Mouse (Mus musculus) large intestine, adult 2 months (tissue): ENCODE measurements around the gene Rassf2. TPM values are rescaled to one million over a fixed set of nuclear protein-coding genes. Genes with fewer than 3 reads are reported as not detected.

Experiments used
- DNase-seq: peaks from one replicate; pipeline ENCODE4 v3.0.0-alpha.2; 2012; ENCODE audit warnings: low read depth, low spot score
- WGBS: fragments of 180-500 bp; shearing (Covaris S2); methylation state at CpG from one replicate; pipeline ENCODE4 v1.1.7; 2018; 5-methylcytosine and 5-hydroxymethylcytosine counted together
- polyA plus RNA-seq: library from polyadenylated mRNA; depleted of rRNA; stranded (reverse); fragments of >200 nt; gene quantifications from 2 replicates; pipeline ENCODE4 v1.2.3, GENCODE M21; 2012

Rassf2 gene
- polyA plus RNA-seq, 1 experiment, result 10.2 TPM

DNA sequence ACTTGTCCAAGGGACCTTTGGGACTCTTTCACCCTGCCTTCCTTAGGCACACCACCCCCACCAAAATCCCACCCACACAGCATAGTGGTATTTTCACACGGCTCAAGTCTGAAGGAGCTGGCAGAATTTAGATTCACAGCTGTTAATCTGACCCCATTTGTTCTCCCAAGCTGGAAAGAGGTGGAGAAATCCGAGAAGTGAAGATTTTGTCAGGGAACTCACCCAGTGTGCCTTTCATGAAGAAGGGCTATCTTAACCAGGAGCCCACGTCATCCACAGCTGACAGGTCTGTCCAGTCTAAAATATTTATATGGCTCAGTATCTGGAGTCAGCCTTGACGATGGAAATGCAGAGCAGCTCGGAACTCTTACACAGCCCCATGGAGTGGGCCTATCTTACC lies 6.3 kb upstream of the Rassf2 start:
- DNase-seq, result no peak
- 72% methylated on average over 5 of the region's 5 CpGs for WGBS

DNA sequence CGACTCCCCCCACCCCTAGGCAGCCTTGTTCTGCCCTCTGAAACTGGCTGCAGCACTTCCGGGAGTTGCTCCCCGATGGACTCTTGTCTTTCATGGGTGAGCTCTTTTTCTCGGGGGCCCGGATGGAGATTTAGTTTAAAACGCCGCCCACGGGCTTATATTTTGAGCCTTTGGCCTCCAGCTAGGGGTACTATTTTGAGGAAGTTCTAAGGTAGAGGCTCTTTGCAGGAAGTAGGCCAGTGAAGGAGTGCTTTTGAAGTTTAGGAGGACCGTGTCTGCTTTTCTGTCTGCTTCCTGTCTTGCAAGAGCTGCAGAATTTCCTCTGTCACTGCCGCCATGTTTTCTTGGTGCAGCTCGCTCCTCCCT lies 5.4 kb upstream of the Rassf2 start:
- 78% methylated on average over 11 of the region's 11 CpGs for WGBS
- no peak for DNase-seq

DNA sequence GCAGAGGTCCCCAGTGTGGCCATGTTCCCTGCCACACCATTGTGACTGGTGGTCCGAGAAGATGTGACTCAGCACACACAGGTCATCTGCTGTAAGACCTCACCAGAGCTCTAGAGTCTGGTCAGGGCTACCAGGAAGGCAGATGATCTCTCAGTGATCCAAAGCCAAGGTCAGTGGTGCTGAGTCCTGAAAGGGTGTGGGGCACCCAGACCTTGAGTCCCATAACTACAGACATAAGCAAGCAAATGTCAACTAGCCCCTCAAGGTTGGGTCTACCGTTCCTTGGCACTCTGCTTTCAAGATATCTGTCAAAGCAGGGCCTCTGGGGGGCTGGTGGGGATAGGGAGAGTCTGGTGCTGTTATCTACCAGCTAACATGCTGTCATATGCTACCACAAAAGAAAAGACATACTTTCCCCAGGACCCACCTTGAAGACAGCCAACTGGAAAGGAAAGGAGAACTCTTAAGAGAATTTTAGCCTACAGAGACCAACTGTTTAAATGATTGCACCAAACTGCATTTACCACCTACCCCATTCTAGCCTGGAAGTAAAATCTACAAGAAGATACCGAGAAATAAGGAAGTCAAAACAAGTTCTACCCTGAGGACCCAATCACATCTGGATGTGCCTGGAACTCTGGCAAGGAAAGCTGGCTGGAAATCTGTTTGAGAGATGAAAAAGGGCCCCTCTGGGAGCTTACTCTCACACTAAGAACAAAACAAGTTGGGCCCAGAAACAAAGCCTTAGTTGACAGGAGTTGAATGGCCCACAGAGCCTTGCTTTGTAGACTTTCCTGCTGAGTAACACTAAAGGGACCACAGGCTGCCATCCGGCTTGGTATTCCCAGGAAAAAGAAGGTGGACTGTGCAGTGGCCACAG lies 4.8 kb upstream of the Rassf2 start:
- WGBS, result 73% methylated on average over 4 of the region's 4 CpGs
- DNase-seq, result no peak

DNA sequence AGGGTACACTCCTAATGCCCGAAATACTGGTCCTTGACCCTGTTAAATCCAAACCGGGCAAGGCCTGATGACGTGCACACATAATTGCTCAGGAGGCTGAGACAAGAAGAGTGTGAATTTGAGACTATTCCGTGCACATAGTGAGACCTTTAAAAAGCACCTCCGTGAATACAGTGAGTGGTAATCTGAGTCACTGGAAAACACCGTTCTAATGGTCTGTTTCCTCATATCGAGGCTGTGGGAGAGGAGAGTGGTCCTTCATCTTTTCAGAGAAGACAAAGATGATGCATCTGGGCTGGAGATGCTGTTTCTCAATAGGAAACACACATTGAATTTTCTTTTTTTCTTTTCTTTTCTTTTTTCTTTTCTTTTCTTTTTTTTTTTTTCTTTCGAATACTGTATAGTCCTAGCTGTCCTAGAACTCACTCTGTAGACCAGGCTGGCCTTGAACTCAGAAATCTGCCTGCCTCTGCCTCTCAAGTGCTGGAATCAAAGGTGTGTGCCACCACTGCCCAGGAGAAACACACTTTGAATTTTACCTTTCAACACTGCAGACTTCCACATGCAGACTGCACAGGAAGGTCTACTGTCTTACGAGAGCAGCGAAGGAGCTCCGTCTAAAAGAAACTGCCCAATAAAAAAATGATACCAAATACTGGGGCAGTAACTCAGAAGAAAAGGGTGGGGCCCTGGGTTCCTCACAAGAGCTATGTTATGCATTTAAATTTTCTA lies 1.5 kb upstream of the Rassf2 start:
- 65% methylated on average over 11 of the region's 11 CpGs for WGBS
- DNase-seq, result no peak

DNA sequence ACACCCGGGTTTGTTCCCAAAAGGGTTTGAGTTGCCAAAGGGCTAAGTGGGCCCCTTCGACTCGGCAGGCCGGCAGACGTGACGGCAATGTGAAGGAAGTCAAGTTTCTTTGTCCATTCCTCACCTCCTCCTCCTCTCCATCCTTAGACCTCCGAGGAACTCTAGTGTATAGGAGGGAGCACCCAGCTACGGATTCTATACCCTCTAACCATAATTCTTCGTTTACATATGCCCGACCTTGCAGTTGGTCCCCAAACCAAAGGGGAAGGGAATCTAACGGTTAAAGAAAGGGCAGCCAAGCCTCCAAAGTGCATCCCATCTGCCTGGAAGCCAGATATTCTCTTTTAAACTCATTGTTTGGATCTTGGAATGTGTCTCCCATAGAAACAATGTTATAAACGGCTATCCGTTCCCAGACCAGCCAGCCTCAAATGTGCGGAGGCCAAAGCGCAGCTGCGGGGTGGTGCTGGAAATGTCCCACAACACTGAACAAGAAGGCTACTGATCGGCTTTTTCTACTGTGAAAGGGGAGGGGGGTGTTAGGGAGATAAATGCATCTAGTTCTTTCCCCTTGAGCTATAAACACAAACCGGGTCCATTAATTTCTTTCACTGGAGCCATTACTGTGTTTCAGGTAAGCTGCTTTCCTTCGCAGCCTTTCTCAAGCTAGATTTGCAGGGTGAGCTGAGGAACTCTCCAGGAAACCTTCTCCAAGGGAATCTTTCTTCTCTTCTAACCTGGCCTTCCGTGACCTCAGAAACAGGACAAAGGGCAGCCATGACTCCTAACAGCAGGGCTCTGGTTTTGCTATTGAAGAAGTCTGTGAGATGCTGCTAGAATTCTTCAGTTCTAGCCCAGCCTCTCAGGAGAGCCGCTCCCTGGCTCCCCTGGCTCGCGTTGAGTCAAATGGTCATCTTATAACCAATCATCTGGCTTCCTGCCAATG lies 633 bp upstream of the Rassf2 start:
- no peak for DNase-seq
- WGBS, result 28% methylated on average over 23 of the region's 23 CpGs

DNA sequence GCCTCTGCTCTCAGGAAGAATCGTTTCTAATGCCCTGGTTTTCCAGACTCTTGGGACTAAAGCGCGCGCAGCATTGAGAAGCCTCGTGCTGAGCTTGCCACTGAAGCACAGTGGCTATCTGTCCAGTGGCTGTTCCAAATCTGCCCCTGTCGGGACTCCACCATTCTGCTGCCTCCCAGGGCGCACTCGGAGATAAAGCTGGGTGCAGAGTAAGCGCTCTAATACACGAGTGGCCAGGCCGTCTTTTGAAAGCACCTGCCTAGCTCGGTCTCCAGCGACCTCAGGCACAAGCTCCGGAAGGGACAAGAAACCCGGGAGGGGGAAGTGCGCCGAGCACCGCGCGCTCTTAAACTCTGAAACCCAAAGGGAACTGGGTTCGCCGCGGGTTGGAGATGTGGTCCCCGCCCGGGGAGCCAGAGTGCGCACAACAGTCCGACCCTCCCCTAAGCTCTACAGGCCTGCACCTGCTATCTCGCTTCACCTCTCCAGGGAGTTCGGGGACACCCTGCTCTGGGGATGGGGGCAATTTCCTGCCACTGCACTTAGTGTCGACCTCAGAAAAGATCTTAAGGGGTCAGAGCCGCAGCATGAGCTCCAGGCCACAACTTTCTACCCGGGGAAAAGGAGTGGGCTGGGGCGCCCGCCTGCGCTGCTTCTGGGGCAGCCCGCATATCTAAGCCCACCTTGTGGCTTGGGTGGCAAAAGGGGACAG lies 1.0 kb downstream of the Rassf2 start:
- WGBS, result 1% methylated on average over 36 of the region's 36 CpGs
- no peak for DNase-seq

DNA sequence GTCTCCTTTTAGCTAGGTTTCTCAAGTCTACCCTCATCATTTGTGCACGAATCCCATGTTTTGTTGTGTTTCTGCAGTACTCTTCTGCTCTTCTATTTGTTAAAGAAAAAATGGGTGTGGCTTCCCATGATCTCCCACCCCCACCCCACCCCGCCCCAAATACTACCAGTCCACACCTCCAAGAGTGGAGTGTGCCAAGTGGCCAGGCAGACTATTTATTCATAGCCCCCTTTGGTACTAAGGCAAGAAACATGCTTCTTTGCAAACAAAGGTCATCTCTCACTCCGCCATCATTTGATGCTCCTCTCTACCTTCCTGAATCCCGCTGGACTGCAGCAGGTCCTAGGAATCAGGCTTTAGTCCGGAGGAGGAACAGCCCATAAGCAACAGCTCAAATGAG lies 2.0 kb downstream of the Rassf2 start:
- DNase-seq, result no peak
- WGBS, result 47% methylated on average over 5 of the region's 5 CpGs

DNA sequence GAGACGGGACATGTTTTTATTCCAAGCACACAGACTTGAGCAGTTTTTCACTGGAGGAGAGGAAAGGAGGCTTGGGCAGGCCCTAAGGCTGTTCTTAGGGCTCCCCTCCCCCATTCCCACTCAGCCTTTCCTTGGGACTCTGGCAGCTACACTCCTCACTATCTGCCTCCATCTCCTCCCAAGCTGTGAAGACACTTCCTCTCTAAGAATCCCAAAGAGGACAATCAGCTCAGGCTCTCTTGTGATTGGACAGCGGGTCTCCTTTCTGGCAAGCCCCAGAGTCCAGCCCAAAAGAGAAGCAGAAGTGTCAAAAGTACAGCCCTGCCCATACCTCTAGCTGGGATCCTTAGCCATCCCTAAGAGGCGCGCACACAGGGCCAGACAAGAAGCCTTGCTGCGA lies 2.7 kb downstream of the Rassf2 start:
- no peak for DNase-seq
- 59% methylated on average over 5 of the region's 5 CpGs for WGBS

DNA sequence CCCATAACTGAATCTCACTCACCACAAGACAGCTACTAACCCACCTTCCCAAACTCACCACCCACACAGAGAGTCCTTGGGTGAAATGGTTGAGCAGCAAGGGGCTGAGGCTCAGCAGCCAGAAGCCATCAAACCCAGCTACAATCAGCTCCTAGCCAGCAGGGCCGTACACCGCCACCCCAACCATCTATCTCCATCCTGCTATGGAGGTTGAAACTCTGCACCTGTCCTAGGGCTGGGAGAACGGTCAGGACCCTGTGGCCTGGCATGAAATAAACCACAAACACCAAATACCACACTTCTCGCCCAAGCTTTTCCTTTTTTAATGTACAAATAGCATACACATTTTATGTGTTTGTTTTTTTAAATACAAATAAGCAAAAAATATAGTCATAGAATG lies 6.0 kb downstream of the Rassf2 start:
- DNase-seq, result no peak
- WGBS, result 87% methylated on average over 4 of the region's 4 CpGs

DNA sequence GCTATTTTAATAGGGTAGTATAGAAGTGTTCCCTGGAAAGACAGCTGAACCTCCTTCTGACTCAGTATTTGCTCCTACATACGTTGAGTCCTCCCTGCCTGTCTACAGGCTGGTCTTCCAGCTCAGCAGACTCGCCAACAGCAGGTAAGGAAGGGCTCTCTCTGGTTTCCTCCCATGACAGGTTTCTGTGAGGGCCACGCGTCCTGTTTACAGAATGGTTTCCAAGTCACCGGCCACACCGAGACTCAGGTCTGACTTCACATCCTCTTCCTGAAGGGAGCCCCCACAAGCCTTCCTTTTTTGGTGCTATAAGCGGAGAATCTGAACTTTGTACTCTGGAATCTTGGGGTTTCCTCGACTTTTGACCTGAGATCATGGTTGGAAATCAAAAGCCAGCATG lies 7.4 kb downstream of the Rassf2 start:
- WGBS, result 68% methylated on average over 8 of the region's 8 CpGs
- DNase-seq, result no peak

DNA sequence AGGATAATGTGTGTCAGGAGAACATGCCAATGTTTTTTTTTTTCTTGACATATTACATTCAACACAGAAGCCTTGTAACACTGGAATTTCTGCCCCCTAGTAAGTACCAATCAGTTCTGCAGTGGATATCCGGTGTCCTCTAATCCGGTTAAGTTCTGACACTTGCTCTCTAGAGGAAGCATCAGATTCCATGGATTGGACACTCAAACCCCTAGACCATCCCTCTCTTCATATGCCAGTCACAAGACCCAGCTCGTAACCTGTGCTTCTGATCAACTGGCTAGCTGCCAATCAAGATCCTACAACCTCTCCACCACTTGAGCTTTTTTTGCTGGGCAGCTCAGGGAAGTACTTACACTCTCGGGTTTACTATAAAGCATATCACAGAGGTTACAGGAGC lies 8.4 kb downstream of the Rassf2 start:
- no peak for DNase-seq
- WGBS, result 72% methylated on average over 4 of the region's 4 CpGs

DNA sequence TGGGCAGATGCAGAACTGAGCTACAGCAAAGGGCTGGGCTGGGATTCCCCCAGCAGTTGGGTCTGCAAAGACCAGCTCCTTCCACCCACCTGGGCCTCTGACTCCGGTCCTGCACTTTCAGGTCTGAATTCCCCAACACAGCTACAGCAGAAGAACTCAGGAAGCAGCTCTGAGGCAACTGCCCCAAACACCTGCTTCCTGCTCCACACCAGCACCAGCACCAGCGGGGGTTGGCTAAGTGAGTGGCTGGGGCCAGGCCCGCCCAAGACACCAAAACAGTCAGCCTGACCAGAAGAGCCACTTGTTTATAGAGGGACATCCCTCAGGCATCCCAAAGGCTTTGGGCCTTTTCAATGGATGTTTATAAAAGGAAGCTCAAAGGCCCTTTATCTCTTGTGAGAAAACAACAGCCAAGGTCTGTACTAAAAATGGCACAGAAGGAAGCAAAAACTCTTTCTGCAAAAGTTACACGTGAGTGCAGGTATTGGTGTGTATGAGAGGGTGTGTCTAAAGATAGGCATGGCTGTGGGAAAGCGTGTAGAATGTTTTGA lies 9.0 kb downstream of the Rassf2 start:
- WGBS, result 39% methylated on average over 5 of the region's 5 CpGs
- DNase-seq, result no peak

DNA sequence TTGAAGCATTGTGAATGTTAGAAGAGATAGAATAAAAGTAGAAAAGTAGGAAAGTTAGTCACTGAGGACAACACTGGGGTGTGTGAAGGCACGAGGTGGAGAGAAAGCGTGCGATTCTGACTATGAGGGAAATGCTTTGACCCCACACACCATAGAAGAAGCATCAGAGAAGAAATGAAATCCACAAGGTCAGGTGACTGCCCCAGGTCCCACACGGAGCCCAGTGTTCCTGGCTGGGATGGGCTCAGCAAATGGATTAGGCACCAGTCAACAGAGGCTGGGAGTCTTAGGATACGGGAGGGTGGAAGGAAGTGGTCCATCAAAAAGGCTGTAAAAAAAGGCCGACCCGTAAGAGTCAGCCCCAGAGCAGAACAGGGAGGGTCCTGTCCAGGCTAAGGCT lies 9.6 kb downstream of the Rassf2 start:
- 82% methylated on average over 7 of the region's 7 CpGs for WGBS
- no peak for DNase-seq

DNA sequence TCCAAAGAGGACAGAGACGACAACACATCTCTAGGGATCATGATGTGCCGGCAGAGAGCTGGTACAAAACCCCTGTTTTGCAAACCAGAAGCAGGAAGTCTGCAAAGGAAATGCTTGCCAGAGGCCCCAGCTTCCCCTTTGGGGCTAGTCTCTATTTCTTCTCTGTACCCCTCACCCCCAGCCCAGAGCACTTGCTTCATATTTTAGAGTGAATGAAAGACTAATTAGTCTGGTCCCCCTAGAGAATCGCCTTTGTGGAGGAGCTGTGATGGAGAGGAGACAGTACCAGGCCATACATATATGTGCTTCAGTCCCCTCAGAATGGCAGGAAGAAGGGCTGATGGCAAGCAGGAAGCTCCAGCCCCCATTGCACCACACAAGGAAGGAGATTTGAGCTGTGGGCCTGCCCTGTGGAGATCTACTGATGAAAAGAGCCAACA lies 10.7 kb downstream of the Rassf2 start:
- WGBS, result 76% methylated on average over 3 of the region's 3 CpGs
- DNase-seq, result no peak

DNA sequence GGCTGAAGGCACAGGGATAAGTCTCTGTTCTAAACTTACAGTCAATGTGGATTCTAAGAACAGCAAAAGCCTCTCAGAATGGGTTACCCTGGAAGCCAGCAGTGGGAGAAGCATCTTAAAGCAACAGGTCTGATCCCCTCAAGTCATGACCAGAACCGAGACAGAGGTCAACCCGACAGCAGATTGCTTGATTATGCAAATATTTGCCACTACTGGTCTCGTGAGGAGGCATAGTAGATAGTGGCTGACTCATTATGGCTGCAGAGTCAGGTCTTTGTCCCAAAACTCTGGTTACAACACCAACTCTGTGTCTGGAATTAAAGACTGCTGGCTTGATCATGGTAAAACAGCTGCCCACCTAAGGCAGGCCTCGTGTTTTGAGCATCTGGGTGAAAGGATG lies 11.9 kb downstream of the Rassf2 start:
- WGBS, result 31% methylated on average over 4 of the region's 4 CpGs
- no peak for DNase-seq

DNA sequence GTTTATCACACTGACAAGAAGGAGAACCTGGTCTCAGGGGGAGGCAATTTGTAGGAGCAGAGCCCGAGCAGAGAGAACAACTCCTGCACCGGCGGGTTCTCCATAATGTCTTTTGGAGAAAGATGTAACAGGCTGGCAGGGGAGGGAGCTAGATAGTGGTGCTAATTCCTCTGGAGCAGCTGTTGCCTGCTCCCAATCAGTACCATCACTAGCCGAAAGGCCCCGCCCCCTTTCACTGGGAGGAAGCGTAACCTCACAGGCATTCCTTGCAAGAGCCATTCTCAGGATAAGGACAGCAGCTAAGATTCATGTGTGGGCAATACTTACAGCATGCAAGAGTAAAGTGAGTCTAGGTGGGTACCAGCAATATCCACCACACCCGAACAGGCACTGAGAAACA lies 12.4 kb downstream of the Rassf2 start:
- no peak for DNase-seq
- 46% methylated on average over 7 of the region's 7 CpGs for WGBS

DNA sequence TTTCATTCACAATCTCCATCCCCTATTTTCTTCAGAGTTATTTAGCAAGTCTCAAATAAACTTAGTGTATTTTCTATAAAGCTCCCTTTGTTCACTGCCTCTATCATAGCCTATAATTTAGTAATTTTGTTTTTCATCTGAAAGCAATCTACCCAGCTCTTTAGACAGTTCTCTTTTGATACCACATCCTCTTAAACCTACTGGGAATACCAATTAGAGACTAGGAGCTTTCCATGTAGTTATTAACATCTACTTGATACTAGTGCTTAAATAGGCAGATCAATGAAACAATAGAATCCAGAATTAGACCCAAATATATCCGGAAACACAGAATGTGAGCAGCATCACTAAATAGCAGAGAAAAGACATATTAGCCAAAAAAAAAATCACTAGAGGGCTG lies 14.0 kb downstream of the Rassf2 start:
- WGBS, result 91% methylated on average over 1 of the region's 1 CpGs
- no peak for DNase-seq

DNA sequence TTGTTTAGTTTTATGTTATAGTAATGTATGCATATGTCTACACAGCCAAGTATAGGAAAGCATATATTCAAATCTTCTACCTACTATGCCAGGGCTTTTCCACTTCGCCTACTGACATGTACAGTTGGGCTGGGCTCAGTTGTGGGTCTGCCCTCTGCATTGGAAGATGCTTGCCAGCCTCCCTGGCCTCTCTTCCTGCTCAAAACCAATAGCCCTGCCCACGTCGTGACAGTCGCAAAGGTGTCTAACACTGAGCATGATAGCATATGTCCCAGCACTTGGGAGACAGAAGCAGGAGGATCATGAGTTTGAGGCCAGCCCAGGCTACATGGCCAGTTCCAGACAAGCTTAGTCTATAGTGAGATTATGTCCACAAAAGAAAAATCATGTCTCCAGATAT lies 16.9 kb downstream of the Rassf2 start:
- DNase-seq, result no peak
- 84% methylated on average over 4 of the region's 4 CpGs for WGBS

DNA sequence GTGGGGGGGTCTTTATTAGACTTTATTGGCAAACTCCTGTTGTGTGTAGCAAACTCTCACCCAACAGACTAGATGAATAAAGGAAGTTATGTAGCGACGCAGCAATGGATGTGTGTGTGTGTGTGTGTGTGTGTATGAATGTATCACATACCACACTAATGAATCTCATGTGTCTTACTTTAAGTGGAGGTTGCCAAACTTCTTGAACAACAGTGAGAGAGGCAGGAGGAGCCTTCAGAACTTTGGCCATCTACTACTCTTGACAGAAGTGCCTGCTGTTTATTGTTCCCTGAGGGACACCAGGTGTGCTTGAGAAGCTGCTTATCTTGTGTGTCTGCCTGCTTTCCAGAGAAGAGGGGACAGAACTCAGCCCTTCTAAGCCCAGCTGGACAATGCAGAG lies 19.3 kb downstream of the Rassf2 start:
- WGBS, result 85% methylated on average over 2 of the region's 2 CpGs
- no peak for DNase-seq
